Mouse (Mus musculus) CD4-positive, CD25-positive, alpha-beta regulatory T cell, adult 4 months (primary cell): ENCODE data around the gene Ddr1. TPM values are rescaled to one million over a fixed set of nuclear protein-coding genes. Genes with fewer than 3 reads are reported as not detected.

Experiments used
- ATAC-seq: one replicate; pipeline ENCODE4 v1.8.0; 2017
- polyA plus RNA-seq, 2 experiments: library from polyadenylated mRNA; unstranded; fragments of 100-300 nt; shearing (Covaris generic); gene quantifications; one replicate each; pipeline ENCODE4 v1.2.1; 2017

Gene Ddr1
- polyA plus RNA-seq, 2 experiments from 2014 or later = 0.65 TPM

DNA sequence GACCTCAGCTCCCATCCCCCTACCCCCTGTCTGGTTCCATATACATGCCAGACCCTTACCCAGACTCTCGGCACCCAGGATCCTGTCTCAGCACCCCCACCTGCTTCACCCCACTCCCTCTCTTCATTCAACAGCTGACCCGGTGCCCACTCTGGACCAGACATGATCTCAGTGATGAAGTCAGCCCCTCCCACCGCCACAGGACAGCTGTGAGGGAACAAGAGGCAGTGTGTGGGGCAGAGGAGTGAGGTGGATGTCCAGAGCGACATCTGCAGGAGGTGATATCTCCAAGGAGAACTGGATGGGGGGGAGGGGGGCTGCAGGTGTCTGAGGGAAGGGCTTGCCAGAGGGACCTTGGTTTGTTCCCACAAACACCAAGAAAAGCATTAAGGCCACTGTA lies 12.6 kb downstream of the Ddr1 start:
- ATAC-seq = no peak

DNA sequence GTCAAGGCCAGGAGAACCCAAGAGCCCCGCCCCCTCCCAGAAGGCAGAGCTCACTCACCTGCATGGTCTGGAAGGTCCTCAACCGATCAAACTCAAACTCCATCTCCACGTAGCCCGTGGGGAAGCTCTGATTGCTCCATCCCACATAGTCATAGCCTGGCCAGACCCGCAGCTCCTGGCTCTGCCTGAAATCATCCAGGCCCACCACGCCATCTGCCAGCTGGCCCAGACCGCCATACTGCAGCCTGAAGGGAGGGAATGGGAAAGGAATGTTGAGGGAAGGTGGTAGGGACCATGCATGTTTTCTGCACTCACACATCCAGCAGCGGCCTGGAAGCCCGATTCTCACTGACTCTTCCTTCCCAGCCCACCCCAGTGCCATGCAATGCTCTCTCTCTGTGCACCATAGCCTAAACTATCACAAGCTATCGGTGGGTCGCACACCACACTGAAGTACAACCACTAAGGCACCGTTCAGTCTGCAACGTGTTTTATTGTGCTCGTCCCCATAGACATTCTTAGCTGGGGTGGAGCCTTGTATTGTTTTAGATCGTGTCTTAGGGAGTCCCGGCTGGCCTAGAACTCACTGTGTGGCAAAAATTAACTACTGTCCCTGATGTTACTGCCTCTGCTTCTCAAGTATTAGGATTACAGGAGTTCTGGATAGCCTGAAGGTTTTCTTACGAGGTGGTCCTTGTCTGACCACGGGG lies 14.3 kb downstream of the Ddr1 start:
- no peak for ATAC-seq

- ATAC-seq = no peak
Observed at GRCm38 (mm10) chr17:35688347-35689175, 15.9 kb downstream of the Ddr1 start.

- no peak for ATAC-seq
Observed at GRCm38 (mm10) chr17:35685061-35685460, 19.4 kb downstream of the Ddr1 start.

DNA sequence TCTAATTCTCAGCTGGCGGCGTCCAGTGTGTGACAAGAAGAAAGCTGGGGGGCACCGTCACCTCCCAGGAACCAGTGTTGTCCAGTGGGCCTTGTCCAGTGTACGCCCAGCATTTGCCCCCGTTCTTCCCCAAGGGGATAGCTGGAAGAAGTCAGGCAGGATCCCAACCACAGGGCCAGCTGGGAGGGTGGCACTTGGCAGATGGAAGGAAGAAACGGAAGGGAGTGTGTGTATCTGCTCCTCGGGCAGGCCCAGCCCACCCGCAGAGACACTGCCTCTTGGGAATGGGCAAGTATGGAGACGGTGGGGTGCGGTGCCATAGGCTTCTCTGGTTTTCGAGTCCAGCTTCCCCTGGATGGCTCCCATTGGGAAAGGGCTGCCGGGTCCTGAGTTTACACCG lies 22.4 kb downstream of the Ddr1 start:
- ATAC-seq = no peak

DNA sequence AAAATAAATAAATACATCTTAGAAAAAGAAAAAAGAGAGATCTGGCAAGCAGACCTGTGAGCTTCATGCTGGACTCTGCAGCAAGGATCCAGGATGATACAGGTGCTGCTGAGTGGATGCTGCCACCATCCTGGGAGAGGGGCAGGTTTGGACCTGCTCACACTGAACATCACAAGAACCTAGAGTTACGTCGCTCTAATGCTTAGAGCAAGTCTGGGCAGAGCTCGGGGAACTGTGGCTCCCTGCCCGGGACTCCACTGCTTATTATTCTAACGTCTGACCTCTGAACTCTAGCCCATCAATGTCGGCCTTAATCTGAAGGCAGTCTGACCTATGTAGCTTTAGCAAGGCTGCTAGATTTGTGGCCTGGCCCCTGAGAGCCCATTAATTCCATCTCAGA lies 23.8 kb downstream of the Ddr1 start:
- no peak for ATAC-seq

DNA sequence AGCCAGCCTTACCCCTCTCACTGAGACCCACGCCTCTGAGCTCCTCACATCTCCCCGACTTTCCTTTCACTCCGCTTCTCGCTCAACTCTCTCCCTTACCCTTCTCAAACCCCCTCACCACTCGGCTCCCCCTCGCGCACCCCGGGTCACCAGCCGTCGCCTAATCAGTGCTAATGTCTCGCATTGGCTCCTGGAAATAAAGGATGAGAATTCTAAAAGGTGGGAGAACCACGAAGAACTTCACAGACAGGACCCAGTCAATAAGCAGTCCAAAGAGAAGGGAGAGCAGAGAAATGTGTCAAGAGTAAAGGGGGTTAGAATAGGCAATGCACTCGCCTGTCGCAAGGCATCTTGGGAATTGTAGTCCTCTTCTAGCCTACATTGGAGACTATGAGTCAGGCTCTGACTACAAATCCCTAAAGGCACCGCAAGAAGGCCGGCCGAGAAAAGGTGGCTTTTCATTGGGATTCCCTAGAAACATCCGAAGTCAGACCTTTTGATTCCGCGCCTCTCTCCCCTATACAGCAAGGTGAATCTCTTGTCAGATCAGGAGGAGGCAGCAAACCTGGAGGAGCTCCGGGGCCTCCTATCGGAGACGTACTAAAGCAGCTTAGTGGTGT lies 30.9 kb downstream of the Ddr1 start, which contains the start of gene Gtf2h4:
TSS of gene Gtf2h4 (minus strand) at position 324 of the 620 bp plus-strand sequence.
- peak; percentile 99 for ATAC-seq

GRCm38 (mm10) chr17:35672527-35672926 lies 31.9 kb downstream of the Ddr1 start:
- ATAC-seq = no peak

DNA sequence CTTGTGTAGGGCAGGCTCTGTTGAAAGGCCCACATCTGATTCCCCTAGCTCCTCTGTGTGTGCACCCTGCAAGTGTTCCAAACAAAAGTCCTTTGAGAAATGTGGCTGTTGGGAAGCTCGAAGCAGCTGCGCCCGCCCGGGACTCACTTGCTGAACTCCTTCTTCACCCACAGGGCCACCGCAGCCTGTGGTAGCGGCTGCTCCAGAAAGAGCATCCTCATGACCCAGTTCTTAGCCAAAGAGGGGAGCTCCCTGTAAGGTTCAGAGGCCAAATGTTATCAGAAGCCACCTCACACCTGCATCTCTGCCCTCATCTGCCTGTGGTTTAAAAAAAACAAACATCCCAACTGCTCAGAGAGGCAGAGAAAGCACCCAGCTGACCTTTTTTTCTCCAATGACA lies 32.6 kb downstream of the Ddr1 start:
- no peak for ATAC-seq

GRCm38 (mm10) chr17:35669731-35670130 lies 34.7 kb downstream of the Ddr1 start:
- ATAC-seq = no peak

GRCm38 (mm10) chr17:35667334-35668065 lies 36.9 kb downstream of the Ddr1 start, which contains the start of gene Vars2:
Gene Vars2, minus strand, starts transcription at chr17:35667592.
- ATAC-seq = peak; percentile 81

GRCm38 (mm10) chr17:35666851-35667256 lies 37.6 kb downstream of the Ddr1 start:
- peak; percentile 40 for ATAC-seq

DNA sequence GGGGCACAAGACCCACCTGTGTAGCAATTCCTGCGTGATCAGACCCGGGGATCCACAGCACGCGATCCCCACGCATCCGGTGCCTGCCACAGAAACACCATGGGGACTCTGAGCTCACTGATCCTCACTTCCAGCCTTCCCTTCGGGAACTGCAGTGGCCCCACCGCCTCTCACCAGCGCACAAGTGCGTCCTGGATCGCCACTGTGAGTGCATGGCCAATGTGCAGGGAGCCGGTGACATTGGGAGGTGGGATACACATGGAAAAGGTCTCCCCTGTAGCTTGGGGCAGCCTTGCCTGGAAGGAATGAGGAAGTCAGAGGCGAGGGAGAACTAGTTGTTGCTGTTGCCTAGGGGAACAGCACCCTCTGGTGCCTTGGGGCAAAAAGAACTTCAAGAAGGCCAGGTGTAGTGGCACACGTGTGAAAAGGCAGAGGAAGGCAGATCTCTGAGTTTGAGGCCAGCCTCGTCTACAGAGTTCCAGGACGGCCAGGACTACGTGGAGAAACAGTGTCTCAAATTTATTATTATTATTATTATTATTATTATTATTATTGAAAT lies 38.4 kb downstream of the Ddr1 start:
- ATAC-seq = no peak

DNA sequence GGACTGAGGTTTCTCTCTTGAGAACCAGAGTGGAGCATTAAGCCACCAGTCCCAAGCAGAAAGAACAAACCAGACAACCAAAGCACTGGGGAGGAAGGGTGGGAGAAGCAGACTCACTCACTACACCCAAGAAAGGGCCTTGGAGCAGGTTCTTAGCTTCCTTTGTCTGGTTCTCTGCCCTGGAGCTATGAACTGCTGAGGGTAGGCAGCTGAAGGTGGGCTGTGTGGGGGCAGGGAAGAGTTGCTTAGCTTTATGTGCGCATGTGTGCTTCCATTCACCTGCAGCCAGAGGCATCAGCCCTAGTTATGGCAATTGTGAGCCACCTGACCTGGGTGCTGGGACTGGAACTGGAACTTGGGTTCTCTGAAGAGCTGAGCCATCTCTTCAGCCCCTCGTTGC lies 51.3 kb downstream of the Ddr1 start:
- ATAC-seq = no peak

DNA sequence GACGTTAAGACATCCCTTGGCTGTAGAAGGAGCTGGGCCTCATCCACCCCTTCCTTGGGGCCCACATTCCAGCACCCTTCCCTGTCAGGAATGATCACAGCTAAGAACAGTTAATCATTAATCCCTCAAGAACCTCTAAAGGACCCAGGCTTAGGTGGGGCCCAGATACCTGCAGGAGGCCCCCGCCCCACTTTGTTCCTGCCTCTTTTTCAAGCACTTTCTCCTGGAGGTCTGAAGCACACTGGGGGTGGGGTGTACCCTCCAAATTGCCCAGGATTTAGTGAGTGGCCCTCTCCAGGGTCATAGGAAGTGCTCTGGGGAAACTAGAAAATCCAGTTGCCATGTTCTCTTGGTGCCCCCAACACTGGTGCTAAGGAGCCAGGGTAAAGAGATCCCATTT lies 55.0 kb downstream of the Ddr1 start:
- no peak for ATAC-seq

DNA sequence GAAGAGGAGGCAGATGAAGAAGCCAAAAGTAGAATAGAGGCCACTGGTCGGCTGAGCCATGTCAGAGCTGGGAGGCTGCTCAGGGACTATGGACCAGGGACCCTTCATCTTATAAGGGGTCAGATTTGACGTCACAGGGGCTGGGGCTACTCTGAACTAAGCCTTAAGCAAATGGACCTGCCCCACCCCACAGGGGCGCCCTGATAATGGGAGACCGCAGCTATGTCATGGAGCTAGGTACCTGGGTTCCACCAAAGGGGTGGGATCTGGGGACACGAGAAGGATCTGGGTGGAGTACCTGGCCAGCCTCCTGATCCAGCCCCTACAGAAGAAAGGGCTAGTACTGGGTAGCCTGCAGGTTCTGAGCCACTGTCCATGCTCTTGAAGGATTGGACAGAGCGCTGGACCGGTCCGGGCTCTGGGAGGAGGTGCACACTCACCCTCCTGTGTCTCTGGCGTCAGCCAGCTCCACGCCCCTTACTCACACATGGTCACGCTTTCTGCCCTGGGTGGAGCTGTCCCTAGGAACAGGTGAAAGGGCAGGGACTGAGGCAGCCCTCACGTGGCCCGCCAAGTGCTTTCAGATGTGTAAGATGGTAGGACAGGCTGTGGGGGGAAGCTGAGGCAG lies 60.7 kb downstream of the Ddr1 start, which contains the start of gene Mucl3:
TSS of gene Mucl3 (minus strand) at position 87 of the 628 bp plus-strand sequence.
- no peak for ATAC-seq

DNA sequence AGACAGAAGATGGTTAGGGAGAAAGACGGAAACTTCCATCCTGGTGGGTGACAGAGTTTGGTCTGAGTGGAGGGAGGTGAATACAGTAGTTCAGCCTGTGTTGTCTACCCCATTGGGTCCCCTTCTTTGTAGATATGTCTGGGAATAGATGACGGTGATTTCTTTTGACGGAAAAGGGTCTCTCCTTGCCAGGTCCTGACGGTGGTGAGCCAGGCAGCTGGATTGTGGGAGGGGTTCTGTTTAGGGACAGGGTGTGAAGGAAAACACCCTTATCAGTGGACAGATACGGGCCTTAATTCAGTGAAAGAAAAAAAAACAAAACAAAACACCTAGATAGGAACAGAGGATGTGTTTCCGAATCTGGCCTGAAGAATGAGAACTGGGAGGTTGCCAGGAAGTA lies 65.1 kb downstream of the Ddr1 start:
- no peak for ATAC-seq

DNA sequence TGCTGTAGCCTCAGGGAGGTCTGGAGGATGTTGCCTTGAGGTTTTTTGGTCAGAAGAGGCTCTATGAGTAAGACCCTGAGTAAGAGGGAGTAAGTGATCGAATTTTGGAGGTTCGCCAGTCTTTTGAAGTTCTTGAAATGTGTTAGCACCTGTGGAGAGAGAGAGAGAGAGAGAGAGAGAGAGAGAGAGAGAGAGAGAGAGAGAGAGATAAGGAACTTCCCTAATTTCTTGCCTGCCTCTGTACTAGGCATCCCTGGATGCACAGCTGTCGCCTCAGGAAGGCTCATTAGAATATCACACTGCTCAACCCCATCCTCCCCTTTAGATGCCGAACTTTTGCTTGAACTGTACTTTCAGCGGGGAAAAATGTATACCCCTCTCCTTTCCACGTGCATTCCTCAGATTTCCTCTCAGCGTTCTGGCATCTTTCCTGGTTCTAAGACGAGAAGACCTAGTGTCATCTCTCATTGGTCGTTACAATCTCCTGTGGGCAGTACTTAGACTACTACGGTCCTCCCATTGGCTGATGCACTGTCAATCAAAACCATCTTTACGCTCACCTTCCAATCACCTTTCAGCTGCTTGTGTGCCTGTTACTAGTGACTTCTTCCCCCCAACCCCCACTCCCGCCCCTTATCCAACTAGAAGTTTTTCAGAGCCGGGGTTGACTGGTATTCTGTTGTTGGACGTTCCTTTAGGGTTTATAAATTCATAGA lies 65.8 kb downstream of the Ddr1 start:
- peak; percentile 93 for ATAC-seq

- ATAC-seq = no peak
Observed at GRCm38 (mm10) chr17:35636363-35636762, 68.1 kb downstream of the Ddr1 start.

- peak; percentile 55 for ATAC-seq
Observed at GRCm38 (mm10) chr17:35635699-35636111, 68.7 kb downstream of the Ddr1 start.

- ATAC-seq = no peak
Observed at GRCm38 (mm10) chr17:35635202-35635601, 69.2 kb downstream of the Ddr1 start.
